Mouse (Mus musculus) liver, embryonic 14.5 days (tissue): ENCODE results near the gene Polr3gl. TPM values are rescaled to one million over a fixed set of nuclear protein-coding genes. Genes with fewer than 3 reads are reported as not detected.

Experiments used
- ATAC-seq: fragments of 200-750 bp; cut with Nextera tagmentation; 2 replicates; pipeline ENCODE4 v1.8.0; 2017; ENCODE audit warnings: moderate number of reproducible peaks, mild to moderate bottlenecking, moderate library complexity; ENCODE audit not compliant: insufficient read depth
- DNase-seq, 3 experiments: peaks; one replicate each; pipeline ENCODE4 v3.0.0-alpha.2; 2012 to 2013; ENCODE audit warnings: low read depth in 3 of 3, low spot score in 3 of 3
- H3K27ac ChIP-seq: fragments of 300-500 bp; sonication (generic); 2 replicates; pipeline ENCODE4 v1.5.1; 2014; ENCODE audit warnings: moderate library complexity, mild to moderate bottlenecking, control low read depth, inconsistent platforms
- H3K27me3 ChIP-seq: fragments of 300-500 bp; sonication (generic); 2 replicates; pipeline ENCODE4 v1.6.1; 2014; ENCODE audit warnings: mild to moderate bottlenecking, low read length, moderate library complexity; ENCODE audit not compliant: control insufficient read depth, insufficient read depth
- H3K36me3 ChIP-seq: fragments of 300-500 bp; sonication (generic); replicated peaks from 2 replicates; pipeline ENCODE4 v1.6.1; 2014; ENCODE audit warnings: low read depth; ENCODE audit not compliant: control insufficient read depth, insufficient read depth
- H3K4me1 ChIP-seq, 2 experiments: fragments of 200-500 bp in 1 of 2; fragments of 300-500 bp in 1 of 2; sonication (generic) in 1 of 2; replicated peaks; 2 replicates each; pipeline ENCODE4 v1.6.1; 2012 to 2014; ENCODE audit warnings: antibody characterized with exemption in 1 of 2, inconsistent platforms in 1 of 2, low read length in 1 of 2; ENCODE audit not compliant: control insufficient read depth in 2 of 2, insufficient read depth in 2 of 2
- H3K4me2 ChIP-seq: fragments of 300-500 bp; sonication (generic); 2 replicates; pipeline ENCODE4 v1.6.1; 2014; ENCODE audit warnings: low read depth, mild to moderate bottlenecking, control low read depth, moderate library complexity
- H3K4me3 ChIP-seq, 2 experiments: fragments of 200-500 bp in 1 of 2; fragments of 300-500 bp in 1 of 2; sonication (generic) in 1 of 2; 2 replicates each; pipeline ENCODE4 v1.5.1; 2012 to 2014; ENCODE audit warnings: low read depth in 2 of 2, low read length in 2 of 2, mild to moderate bottlenecking in 2 of 2, control low read depth in 1 of 2, inconsistent platforms in 1 of 2, moderate library complexity in 1 of 2; ENCODE audit not compliant: insufficient read depth in 1 of 2
- H3K9ac ChIP-seq: fragments of 300-500 bp; sonication (generic); replicated peaks from 2 replicates; pipeline ENCODE4 v1.6.1; 2014; ENCODE audit warnings: mild to moderate bottlenecking, control low read depth, moderate library complexity
- H3K9me3 ChIP-seq: fragments of 300-500 bp; sonication (generic); 2 replicates; pipeline ENCODE4 v1.6.1; 2016; ENCODE audit warnings: low read length, mixed read lengths; ENCODE audit not compliant: control insufficient read depth
- CTCF ChIP-seq: IDR thresholded peaks from 2 replicates; pipeline ENCODE4 v1.5.1; 2016; ENCODE audit warnings: antibody characterized with exemption, low read depth, control low read depth
- EP300 ChIP-seq: IDR thresholded peaks from 2 replicates; pipeline ENCODE4 v1.6.1; 2016; ENCODE audit warnings: antibody characterized with exemption, low read depth
- WGBS: fragments of 180-500 bp; shearing (Covaris S2); extraction: QIAGEN DNeasy Blood & Tissue Kit; methylation state at CpG from one replicate; pipeline ENCODE4 v1.1.7; 2014; ENCODE audit not compliant: insufficient replicate concordance; 5-methylcytosine and 5-hydroxymethylcytosine counted together
- polyA plus RNA-seq, 2 experiments: library from polyadenylated mRNA; depleted of rRNA in 1 of 2; stranded (reverse) in 1 of 2; unstranded in 1 of 2; fragments of >200 nt; fragmentation: Nextera tagmentation in 1 of 2; extraction: Ambion mirVana in 1 of 2; gene quantifications; 2 replicates each; pipeline versions ENCODE4 v1.2.1 to v1.2.3; 2012 to 2014

Gene Polr3gl
- polyA plus RNA-seq, 2 experiments = 3.0 to 11.8 TPM

GRCm38 (mm10) chr3:96549346-96549745, 44.6 kb downstream of the Polr3gl start:
- Histone ChIP-seq H3K4me3 (no peak overlapping the region), H3K4me2 (no peak overlapping the region), H3K36me3 (no peaks in the 10 kb centered on the region), H3K9ac (no peak overlapping the region), H3K27ac (no peak overlapping the region), H3K9me3 (no peaks in the 10 kb centered on the region), H3K4me1 (no peaks in the 10 kb centered on the region; a peak in 1 of 4 replicates), H3K27me3 (no peaks in the 10 kb centered on the region)
- DNase-seq (no peak), ATAC-seq (no peak)
- TF ChIP-seq EP300 (no peak), CTCF (no peak)
- WGBS = 54% methylated on average over 5 of the region's 5 CpGs

GRCm38 (mm10) chr3:96548824-96549223, 45.2 kb downstream of the Polr3gl start:
- H3K4me3 ChIP-seq = no peak overlapping the region
- no peaks in the 10 kb centered on the region for H3K36me3 ChIP-seq
- no peak overlapping the region for H3K9ac ChIP-seq
- ATAC-seq (no peak), DNase-seq (no peak)
- H3K27me3 ChIP-seq = no peaks in the 10 kb centered on the region; the same call in 1 of the 2 replicates
- no peak overlapping the region for H3K27ac ChIP-seq
- no peaks in the 10 kb centered on the region; a peak in 1 of 4 replicates for H3K4me1 ChIP-seq
- 74% methylated on average over 7 of the region's 7 CpGs for WGBS
- H3K9me3 ChIP-seq = no peaks in the 10 kb centered on the region
- TF ChIP-seq CTCF (no peak), EP300 (no peak)
- no peak overlapping the region for H3K4me2 ChIP-seq

- Histone ChIP-seq H3K9me3 (no peaks in the 10 kb centered on the region), H3K27ac (no peak overlapping the region), H3K4me3 (no peak overlapping the region), H3K9ac (no peak overlapping the region), H3K27me3 (no peaks in the 10 kb centered on the region; the same call in 1 of the 2 replicates), H3K4me1 (no peaks in the 10 kb centered on the region; a peak in 1 of 4 replicates), H3K36me3 (no peaks in the 10 kb centered on the region), H3K4me2 (peak overlapping the region; percentile 31; the same call in 1 of the 2 replicates)
- 0 out of 2 replicates have a peak, but pooled peaks have one; percentile 21 for ATAC-seq
- peak; percentile 86 for TF ChIP-seq CTCF
- no peak for TF ChIP-seq EP300
- WGBS = 11% methylated on average over 14 of the region's 14 CpGs
- DNase-seq = no peak
Measured at GRCm38 (mm10) chr3:96547389-96547960, 46.5 kb downstream of the Polr3gl start.

GRCm38 (mm10) chr3:96546880-96547279, 47.1 kb downstream of the Polr3gl start:
- Histone ChIP-seq H3K36me3 (no peaks in the 10 kb centered on the region), H3K9me3 (no peaks in the 10 kb centered on the region), H3K4me2 (no peak overlapping the region), H3K27me3 (no peaks in the 10 kb centered on the region; the same call in 1 of the 2 replicates), H3K27ac (no peak overlapping the region), H3K4me3 (no peak overlapping the region), H3K9ac (no peak overlapping the region), H3K4me1 (no peaks in the 10 kb centered on the region; a peak in 1 of 4 replicates)
- no peak for ATAC-seq
- DNase-seq = no peak
- 30% methylated on average over 4 of the region's 4 CpGs for WGBS
- no peak for TF ChIP-seq CTCF
- no peak for TF ChIP-seq EP300

GRCm38 (mm10) chr3:96545565-96545964, 48.4 kb downstream of the Polr3gl start:
- Histone ChIP-seq H3K27ac (no peak overlapping the region), H3K4me3 (no peak overlapping the region), H3K9ac (no peak overlapping the region), H3K4me1 (no peaks in the 10 kb centered on the region; a peak in 1 of 4 replicates), H3K9me3 (no peaks in the 10 kb centered on the region), H3K36me3 (no peaks in the 10 kb centered on the region), H3K4me2 (no peak overlapping the region), H3K27me3 (no peaks in the 10 kb centered on the region; the same call in 1 of the 2 replicates)
- no peak for DNase-seq
- WGBS = 19% methylated on average over 1 of the region's 1 CpGs
- TF ChIP-seq EP300 = no peak
- TF ChIP-seq CTCF = peak; percentile 29; the same call in 1 of the 2 replicates
- no peak for ATAC-seq
